Mouse (Mus musculus) liver, embryonic 14.5 days (tissue): ENCODE measurements around the gene Myl9.

Experiments used
- CTCF ChIP-seq: IDR thresholded peaks from 2 replicates; pipeline ENCODE4 v1.5.1; 2016; ENCODE audit warnings: antibody characterized with exemption, low read depth, control low read depth
- EP300 ChIP-seq: IDR thresholded peaks from 2 replicates; pipeline ENCODE4 v1.6.1; 2016; ENCODE audit warnings: antibody characterized with exemption, low read depth

- TF ChIP-seq CTCF (no peak), EP300 (no peak)
Measured at GRCm38 (mm10) chr2:156775455-156776435, 525 bp downstream of the Myl9 start.
